Mouse (Mus musculus) limb, embryonic 15.5 days (tissue): ENCODE results near the gene Fam193b. TPM values are rescaled to one million over a fixed set of nuclear protein-coding genes. Genes with fewer than 3 reads are reported as not detected.
A peak's percentile ranks its signal among the peaks of the same experiment; 100 is the strongest.

Experiments
- ATAC-seq: fragments of 200-750 bp; cut with Nextera tagmentation; 2 replicates; pipeline ENCODE4 v1.8.0; 2017; ENCODE audit warnings: low read depth, moderate TSS enrichment; ENCODE audit not compliant: insufficient number of reproducible peaks, low FRiP score, low TSS enrichment
- H3K27ac ChIP-seq: fragments of 300-500 bp; sonication (generic); 2 replicates; pipeline ENCODE4 v1.5.1; 2015; ENCODE audit warnings: moderate library complexity, mild to moderate bottlenecking, inconsistent platforms
- H3K27me3 ChIP-seq: fragments of 300-500 bp; sonication (generic); 2 replicates; pipeline ENCODE4 v1.6.1; 2015; ENCODE audit warnings: inconsistent platforms
- H3K36me3 ChIP-seq: fragments of 300-500 bp; sonication (generic); 2 replicates; pipeline ENCODE4 v1.6.1; 2015; ENCODE audit warnings: inconsistent platforms
- H3K4me1 ChIP-seq: fragments of 300-500 bp; sonication (generic); 2 replicates; pipeline ENCODE4 v1.6.1; 2015; ENCODE audit warnings: inconsistent platforms
- H3K4me2 ChIP-seq: fragments of 300-500 bp; sonication (generic); 2 replicates; pipeline ENCODE4 v1.6.1; 2015; ENCODE audit warnings: mild to moderate bottlenecking, inconsistent platforms
- H3K4me3 ChIP-seq: fragments of 300-500 bp; sonication (generic); 2 replicates; pipeline ENCODE4 v1.5.1; 2015; ENCODE audit warnings: mild to moderate bottlenecking, inconsistent platforms
- H3K9ac ChIP-seq: fragments of 300-500 bp; sonication (generic); 2 replicates; pipeline ENCODE4 v1.6.1; 2015; ENCODE audit warnings: inconsistent platforms
- H3K9me3 ChIP-seq: fragments of 300-500 bp; sonication (generic); 2 replicates; pipeline ENCODE4 v1.6.1; 2016; ENCODE audit warnings: inconsistent platforms
- WGBS: fragments of 180-500 bp; shearing (Covaris S2); methylation state at CpG from one replicate; pipeline ENCODE4 v1.1.7; 2015; 5-methylcytosine and 5-hydroxymethylcytosine counted together
- polyA plus RNA-seq: library from polyadenylated mRNA; unstranded; fragments of >200 nt; fragmentation: Nextera tagmentation; extraction: Ambion mirVana; gene quantifications from 2 replicates; pipeline ENCODE4 v1.2.1, GENCODE M21; 2015

The Fam193b gene
- polyA plus RNA-seq, 1 experiment from 2014 or later: 35.4 TPM

DNA sequence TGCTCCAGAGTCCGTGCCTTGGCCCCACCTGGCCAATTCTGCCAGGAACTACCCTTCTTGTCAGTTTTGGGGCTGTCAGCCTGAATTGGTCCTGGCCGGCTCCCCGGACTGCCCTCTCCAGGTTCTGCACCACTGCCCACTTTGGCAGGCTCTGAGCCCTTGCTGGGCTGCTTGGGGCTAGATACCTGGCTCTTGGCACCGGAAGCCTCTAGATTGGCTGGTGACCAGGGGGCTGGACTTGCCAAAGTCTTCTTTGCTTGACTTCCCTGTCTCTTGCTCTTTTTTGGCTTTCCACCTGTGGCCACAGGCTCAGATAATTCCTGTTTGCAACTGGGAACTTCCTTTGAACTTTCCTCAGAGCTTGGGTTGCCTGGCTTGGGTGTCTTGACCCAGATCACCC is 28.0 kb downstream of the Fam193b start:
- no peak for ATAC-seq
- Histone ChIP-seq H3K4me2 (no peak overlapping the region), H3K9me3 (no peaks in the 10 kb centered on the region), H3K36me3 (peaks cover 99% of the 10 kb centered on the region), H3K9ac (no peak overlapping the region), H3K4me3 (no peak overlapping the region), H3K4me1 (no peaks in the 10 kb centered on the region), H3K27me3 (no peaks in the 10 kb centered on the region), H3K27ac (no peak overlapping the region)
- 97% methylated on average over 4 of the region's 4 CpGs for WGBS

GRCm38 (mm10) chr13:55540933-55541332 is 30.0 kb downstream of the Fam193b start:
- ATAC-seq: no peak
- Histone ChIP-seq H3K4me2 (no peak overlapping the region), H3K9ac (no peak overlapping the region), H3K27ac (no peak overlapping the region), H3K4me1 (0 out of 2 replicates have a peak, but pooled peaks cover 5% of the 10 kb centered on the region), H3K9me3 (no peaks in the 10 kb centered on the region), H3K36me3 (peaks cover 84% of the 10 kb centered on the region), H3K4me3 (no peak overlapping the region), H3K27me3 (no peaks in the 10 kb centered on the region)
- WGBS: 97% methylated on average over 2 of the region's 2 CpGs

GRCm38 (mm10) chr13:55536194-55537175 is 34.4 kb downstream of the Fam193b start, which contains the start of gene Ddx41:
Gene Ddx41, minus strand, starts transcription at chr13:55536658.
- Histone ChIP-seq H3K27ac (peak within 1 kb of the TSS; percentile 72), H3K27me3 (no peaks in the 10 kb centered on the region), H3K9ac (peak within 1 kb of the TSS; percentile 87), H3K9me3 (no peaks in the 10 kb centered on the region), H3K4me2 (peak within 1 kb of the TSS; percentile 91), H3K4me3 (peak within 1 kb of the TSS; percentile 83), H3K4me1 (peaks cover 15% of the 10 kb centered on the region), H3K36me3 (peaks cover 71% of the 10 kb centered on the region)
- peak; percentile 96 for ATAC-seq
- WGBS: under 1% methylated on average over 70 of the region's 70 CpGs

- Histone ChIP-seq H3K4me3 (peak overlapping the region; percentile 83), H3K4me2 (peak overlapping the region; percentile 91), H3K9ac (peak overlapping the region; percentile 87), H3K4me1 (peaks cover 15% of the 10 kb centered on the region), H3K27ac (peak overlapping the region; percentile 72), H3K36me3 (peaks cover 70% of the 10 kb centered on the region), H3K27me3 (no peaks in the 10 kb centered on the region), H3K9me3 (no peaks in the 10 kb centered on the region)
- WGBS: 17% methylated on average over 17 of the region's 17 CpGs
- no peak for ATAC-seq
These were observed 35.1 kb downstream of the Fam193b start for GRCm38 (mm10) chr13:55535796-55536193.

- Histone ChIP-seq H3K4me2 (peak overlapping the region; percentile 91), H3K4me3 (peak overlapping the region; percentile 83), H3K9ac (no peak overlapping the region), H3K4me1 (peaks cover 15% of the 10 kb centered on the region), H3K27me3 (no peaks in the 10 kb centered on the region), H3K36me3 (peaks cover 70% of the 10 kb centered on the region), H3K9me3 (no peaks in the 10 kb centered on the region), H3K27ac (no peak overlapping the region)
- 94% methylated on average over 15 of the region's 15 CpGs for WGBS
- no peak for ATAC-seq
These were observed 35.7 kb downstream of the Fam193b start for GRCm38 (mm10) chr13:55535191-55535590.

- Histone ChIP-seq H3K27ac (no peak within 1 kb of the TSS; the same call in 1 of the 2 replicates), H3K4me1 (0 out of 2 replicates have a peak, but pooled peaks cover 6% of the 10 kb centered on the region), H3K9ac (no peak within 1 kb of the TSS), H3K4me3 (no peak within 1 kb of the TSS), H3K4me2 (no peak within 1 kb of the TSS), H3K9me3 (no peaks in the 10 kb centered on the region), H3K27me3 (no peaks in the 10 kb centered on the region), H3K36me3 (peaks cover 52% of the 10 kb centered on the region)
- WGBS: 73% methylated on average over 8 of the region's 8 CpGs
- ATAC-seq: no peak
These were observed 41.6 kb downstream of the Fam193b start, which contains the start of gene Dok3 for GRCm38 (mm10) chr13:55529198-55529915. Gene Dok3, minus strand, starts transcription at chr13:55529296.

- 75% methylated on average over 18 of the region's 18 CpGs for WGBS
- ATAC-seq: no peak
- Histone ChIP-seq H3K4me2 (no peak overlapping the region), H3K9ac (no peak overlapping the region), H3K4me3 (no peak overlapping the region), H3K27ac (no peak overlapping the region; the same call in 1 of the 2 replicates), H3K27me3 (no peaks in the 10 kb centered on the region), H3K4me1 (0 out of 2 replicates have a peak, but pooled peaks cover 6% of the 10 kb centered on the region), H3K9me3 (no peaks in the 10 kb centered on the region), H3K36me3 (peaks cover 40% of the 10 kb centered on the region)
These were observed 42.8 kb downstream of the Fam193b start for GRCm38 (mm10) chr13:55527834-55528772.

GRCm38 (mm10) chr13:55527212-55527611 is 43.7 kb downstream of the Fam193b start:
- peaks cover 32% of the 10 kb centered on the region for H3K36me3 ChIP-seq
- H3K27me3 ChIP-seq: no peaks in the 10 kb centered on the region
- H3K9ac ChIP-seq: no peak overlapping the region
- no peak overlapping the region for H3K4me2 ChIP-seq
- no peaks in the 10 kb centered on the region for H3K9me3 ChIP-seq
- no peak overlapping the region for H3K27ac ChIP-seq
- ATAC-seq: no peak
- no peak overlapping the region for H3K4me3 ChIP-seq
- WGBS: 82% methylated on average over 16 of the region's 16 CpGs
- H3K4me1 ChIP-seq: 0 out of 2 replicates have a peak, but pooled peaks cover 6% of the 10 kb centered on the region

- Histone ChIP-seq H3K27me3 (no peaks in the 10 kb centered on the region), H3K4me1 (0 out of 2 replicates have a peak, but pooled peaks cover 6% of the 10 kb centered on the region), H3K27ac (no peak overlapping the region), H3K4me3 (no peak overlapping the region), H3K4me2 (no peak overlapping the region), H3K36me3 (peaks cover 19% of the 10 kb centered on the region), H3K9me3 (no peaks in the 10 kb centered on the region), H3K9ac (no peak overlapping the region)
- WGBS: 78% methylated on average over 16 of the region's 16 CpGs
- no peak for ATAC-seq
These were observed 45.0 kb downstream of the Fam193b start for GRCm38 (mm10) chr13:55525733-55526553.

DNA sequence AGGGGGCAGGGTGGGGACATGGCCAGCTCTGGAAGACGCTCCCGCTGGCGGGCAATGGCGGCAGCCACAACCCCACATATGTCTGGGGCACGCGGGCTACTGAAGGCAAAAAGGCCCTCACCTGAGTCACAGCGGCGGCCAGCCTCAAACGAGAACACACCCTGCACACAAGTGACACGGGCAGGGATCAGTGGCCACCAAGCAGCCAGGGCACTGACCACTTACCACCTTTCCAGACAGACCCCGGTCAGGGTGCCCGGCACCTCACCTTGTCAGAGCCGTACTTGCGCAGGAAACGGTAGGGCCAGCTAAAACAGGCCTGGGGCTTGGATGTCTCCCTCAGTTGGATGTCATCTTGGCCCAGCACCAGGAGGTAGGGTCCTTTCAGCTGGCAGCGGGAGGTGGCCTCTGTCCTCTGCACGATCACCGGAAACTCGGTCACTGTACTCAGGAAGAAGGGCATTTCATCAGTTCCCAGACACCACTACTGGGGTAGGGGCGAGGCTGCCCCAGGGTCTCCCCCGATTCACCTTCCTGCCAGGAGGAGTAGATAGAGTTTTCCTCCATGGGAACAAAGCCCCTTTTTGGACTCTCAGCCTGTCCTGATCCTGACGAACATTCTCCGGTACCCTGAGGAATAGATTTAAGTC is 46.8 kb downstream of the Fam193b start:
- 0 out of 2 replicates have a peak, but pooled peaks cover 6% of the 10 kb centered on the region for H3K4me1 ChIP-seq
- H3K9me3 ChIP-seq: no peaks in the 10 kb centered on the region
- no peak overlapping the region for H3K9ac ChIP-seq
- no peaks in the 10 kb centered on the region for H3K27me3 ChIP-seq
- no peak for ATAC-seq
- WGBS: 87% methylated on average over 23 of the region's 23 CpGs
- H3K4me3 ChIP-seq: no peak overlapping the region
- H3K27ac ChIP-seq: no peak overlapping the region
- H3K36me3 ChIP-seq: peaks cover 1% of the 10 kb centered on the region; the same call in 1 of the 2 replicates
- no peak overlapping the region for H3K4me2 ChIP-seq
